Mouse (Mus musculus) thymus, postnatal 0 days (tissue): ENCODE measurements at regions not wholly inside any gene's neighbourhood (a gene's known extent, or its start where the extent isn't known, plus 50 kb on each side); places are given as distances from the start of the nearest gene placed in this dataset.

Source experiments
- DNase-seq: peaks from one replicate; pipeline ENCODE4 v3.0.0-alpha.2; 2015; ENCODE audit warnings: low spot score

DNA sequence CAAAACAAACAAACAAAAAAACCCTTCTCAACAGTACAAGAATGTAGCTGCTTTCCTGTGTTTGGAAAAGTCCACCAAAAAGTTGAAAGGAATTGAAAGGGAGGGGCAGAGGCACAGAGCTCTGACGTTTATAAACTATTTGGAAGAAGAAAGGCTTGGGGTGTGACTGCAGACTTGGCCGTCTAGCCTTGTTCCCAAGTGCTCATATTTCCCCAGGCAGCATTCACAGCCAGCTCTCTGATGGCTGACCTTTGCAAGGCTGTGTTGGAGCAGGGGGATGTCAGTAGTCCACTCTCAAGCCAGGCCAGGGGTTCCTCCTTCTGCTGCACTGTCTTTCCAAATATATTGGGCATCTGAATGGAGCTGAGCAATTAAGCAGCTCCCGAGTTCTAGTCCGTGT is 534.5 kb downstream of the 1700129C05Rik start:
- no peak for DNase-seq

DNA sequence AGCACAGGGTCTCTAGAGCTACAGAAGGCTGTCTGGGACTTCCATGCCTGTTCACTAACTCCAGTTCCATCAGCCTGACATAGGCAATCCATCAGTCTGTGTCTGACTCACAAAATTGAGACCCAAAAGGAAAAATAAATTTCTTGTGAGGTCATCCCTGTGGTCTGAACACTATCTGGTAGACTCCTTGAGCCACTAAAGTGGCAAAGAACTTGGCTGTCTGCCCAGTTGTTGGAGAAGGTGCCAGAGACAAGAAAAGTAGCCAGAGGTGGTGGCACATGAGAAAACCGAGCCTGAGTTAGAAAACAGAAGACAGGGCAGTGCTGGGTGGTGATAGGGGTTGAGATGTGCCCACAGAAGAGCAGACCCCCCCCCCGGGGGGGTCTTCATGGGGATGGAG is 535.0 kb downstream of the 1700129C05Rik start:
- DNase-seq = no peak

DNA sequence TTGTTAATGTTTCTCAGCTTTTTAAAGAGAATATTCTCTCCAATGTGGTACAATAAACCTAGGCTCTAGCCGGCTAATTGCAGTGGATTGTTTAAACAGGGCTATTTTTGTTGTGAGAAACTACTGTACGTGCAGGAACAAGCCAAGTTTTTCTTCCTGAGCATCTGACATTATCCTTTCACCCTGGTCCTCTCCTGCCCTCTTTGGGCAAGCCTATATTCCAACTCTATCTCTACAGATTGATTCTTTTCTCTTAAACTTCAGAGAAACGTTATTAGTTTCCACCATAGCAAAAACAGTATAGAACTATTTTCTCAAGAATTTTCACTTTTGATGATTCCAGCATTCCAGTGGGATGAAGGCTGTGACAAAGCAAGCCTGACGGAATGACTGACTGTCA is 535.2 kb downstream of the Fgf9 start:
- no peak for DNase-seq

DNA sequence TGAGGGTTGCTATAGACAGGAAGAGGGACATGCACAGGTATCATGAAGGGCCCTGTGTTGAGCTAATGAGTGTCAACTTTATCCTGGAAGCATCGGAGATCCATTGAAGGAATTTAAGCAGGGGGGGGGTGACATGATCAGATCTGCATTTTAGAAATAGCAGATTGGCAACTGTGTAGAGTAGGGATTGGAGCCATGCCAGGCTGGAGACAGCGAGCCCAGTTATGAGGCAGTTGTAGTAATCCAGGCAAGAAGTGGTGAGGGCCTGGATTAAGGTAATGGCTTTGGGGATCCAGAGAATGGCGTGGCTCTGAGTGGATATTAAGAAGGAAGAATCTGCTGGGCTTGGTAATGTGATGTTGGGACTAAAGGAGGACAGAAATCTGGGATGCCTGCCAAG is 528.5 kb downstream of the Fgf9 start:
- DNase-seq = no peak

DNA sequence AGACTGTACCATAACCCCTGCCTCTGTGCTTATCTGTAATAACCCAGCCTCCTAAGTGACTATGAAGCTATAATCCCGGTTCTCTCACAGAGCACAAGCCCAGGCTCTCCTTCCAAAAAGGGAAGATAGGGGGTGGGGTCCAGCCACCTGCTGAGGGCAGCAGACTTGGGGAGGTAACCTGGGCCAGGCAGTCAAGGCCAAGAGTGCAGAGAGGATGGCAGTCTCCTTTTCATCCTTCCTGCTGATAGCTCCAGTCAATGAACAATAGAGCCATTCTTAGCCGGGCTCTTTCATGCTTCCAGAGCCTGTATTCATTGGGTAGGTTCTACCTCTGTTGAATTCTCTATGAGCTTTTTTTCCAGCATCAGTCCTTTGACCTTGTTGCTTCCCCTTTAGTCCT is 527.5 kb downstream of the Fgf9 start:
- no peak for DNase-seq

DNA sequence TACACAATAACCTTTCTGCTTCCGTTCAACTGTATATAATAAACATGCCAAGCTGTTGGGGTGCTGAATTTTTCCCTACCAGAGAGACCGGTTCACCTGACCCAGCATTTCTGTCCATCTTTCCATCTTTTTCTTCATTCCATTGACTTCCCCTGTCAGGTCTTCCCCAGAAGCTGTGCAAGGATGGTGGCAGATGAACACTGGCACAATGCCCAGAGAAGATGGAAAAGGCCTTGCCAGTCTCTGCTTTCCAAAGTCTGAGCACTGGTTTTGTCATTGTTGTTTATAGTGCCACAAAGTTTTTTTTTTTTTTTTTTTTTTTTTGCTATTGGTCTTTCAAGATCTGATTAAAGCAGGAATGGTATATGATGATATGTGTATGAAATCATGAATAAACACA is 526.6 kb downstream of the Fgf9 start:
- no peak for DNase-seq

DNA sequence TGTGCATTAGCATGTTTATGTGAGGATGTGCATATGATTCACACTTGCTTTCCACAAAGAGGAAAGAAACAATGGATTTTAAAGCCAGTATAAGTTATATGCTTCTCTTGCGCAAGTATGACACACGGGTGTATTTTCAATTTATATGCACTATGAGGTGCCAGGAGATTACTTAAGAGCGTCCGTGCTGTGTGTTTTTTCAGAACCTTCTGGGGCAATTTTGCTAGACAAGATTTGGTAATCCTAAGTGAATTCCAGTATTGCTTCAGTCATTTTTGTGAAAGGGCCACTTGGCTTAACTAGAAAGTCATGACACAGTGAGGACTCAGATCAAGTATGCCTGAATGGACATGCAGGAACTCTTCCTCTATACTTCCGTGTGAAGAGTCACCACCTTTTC is 511.5 kb downstream of the Fgf9 start:
- DNase-seq = no peak

DNA sequence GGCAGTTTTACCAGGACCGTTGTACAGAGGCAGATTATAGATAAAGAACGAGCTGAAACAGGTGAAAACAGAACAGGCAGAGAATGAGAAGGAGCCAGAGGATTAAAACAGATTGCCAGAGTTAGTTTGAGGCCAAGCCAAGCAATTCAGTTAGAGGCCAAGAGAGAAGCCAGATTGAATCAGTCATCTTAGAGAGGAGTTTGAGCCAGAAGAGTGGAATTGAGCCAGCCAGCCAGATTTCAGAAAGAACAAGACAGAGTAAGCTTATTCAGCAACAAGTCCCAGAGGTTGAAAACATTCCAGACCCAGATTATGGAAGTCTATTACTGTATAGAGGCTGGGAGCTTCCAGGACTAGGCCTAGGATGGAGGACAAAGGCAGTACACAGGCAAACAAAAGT is 499.7 kb downstream of the Fgf9 start:
- no peak for DNase-seq

DNA sequence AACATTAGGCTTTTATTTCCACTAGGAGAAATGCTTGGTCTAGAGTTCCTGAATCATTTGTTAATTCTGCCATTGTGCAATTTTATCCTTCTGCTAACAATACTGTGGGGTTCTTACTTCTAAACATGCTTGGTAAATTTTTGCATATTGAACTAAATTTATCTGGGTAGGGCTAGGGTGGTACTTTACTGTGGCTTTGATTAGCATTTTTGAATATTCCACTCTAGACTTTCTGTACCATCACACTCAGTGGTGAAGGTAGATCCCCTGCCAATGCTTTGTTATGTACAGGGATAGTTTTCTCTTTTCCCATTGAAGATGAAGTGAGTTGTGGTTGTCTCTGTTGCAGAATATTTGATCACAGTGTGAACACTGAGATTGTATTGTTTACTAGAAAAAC is 497.1 kb downstream of the Fgf9 start:
- no peak for DNase-seq

DNA sequence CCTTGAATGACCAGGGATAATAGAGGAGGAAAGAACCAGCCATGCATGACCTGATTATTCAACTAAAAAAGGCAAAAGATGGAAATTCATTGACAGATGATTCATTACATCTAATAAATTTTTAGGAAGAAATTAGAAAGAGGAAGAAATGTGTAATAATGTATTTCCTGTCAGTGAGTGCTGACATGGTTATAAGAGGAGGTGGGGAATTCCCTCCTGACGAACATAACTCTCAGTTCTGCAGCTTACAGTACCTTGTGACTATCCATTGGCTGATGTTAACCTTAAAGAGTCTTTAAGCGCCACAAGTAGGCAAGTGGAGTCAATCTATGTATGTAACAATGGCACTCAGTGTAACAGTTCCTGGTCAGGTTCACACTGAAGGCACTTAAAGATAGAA is 492.7 kb downstream of the Fgf9 start:
- DNase-seq = no peak

DNA sequence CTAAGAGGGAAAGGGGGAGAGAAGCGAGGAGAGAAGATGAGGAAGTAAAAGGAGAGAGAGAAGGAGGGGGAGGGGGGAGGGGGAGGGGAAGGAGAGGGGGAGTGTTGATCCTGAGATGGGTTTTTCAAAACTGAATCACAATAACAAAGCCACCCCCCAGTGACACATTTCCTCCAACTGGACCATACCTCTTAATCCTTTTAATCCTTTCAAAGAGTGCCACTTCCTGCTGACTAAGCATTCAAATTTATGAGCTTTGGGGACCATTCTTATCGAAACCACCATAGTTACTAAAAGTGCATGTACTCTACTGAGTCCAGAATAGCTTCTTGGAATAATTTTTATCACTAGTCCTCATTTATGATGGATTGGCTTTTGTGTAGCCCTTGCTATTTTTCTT is 480.4 kb downstream of the Fgf9 start:
- no peak for DNase-seq

DNA sequence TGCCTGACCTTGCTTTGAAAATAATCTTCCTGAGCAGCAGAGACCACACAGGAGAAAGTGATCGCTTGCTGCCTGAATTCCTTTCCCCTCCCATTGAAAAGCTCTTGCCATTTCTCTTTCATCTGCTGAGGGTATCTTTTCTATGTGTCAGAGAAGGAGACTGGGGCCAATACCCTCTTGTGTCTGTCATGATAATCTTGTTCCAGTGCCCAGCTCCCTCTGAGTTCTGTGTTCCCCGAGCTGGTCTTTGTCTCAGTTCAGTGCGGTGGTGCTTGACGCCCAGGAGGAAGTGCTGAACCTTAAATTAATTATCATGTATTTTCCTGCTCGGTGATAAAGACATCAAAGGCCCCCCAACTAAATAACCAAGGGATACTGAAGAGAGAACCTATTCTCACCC is 475.4 kb downstream of the Fgf9 start:
- DNase-seq = no peak

DNA sequence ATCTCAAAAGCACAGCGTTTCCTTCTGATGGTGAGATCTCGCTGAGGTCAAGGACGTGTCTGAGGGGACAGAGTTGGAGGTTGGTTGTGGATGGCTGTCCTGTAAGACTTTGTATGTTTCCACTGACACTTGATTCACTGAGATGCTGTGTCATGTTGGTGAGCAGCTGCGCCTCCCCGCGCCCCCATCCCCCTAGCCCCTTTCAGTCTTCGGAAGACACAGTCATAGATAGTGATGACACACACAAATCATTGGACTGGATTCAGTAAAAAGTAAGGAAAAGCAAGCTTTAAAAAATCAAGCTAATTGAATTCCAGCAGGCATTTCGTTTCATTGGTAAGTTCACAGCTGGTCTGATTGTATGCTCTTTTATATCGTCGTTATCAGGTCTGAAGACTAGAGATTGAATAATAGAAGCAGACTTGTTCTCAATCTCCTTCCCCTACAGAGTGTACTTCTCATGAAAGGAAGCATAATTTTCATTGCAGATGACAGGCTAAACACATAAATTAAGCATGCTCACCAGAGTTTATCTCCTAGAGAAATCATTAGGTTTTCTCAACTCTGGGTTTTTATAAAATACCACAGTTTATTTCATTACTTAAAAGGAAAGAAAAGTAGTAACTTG is 472.9 kb downstream of the Fgf9 start:
- DNase-seq = no peak

DNA sequence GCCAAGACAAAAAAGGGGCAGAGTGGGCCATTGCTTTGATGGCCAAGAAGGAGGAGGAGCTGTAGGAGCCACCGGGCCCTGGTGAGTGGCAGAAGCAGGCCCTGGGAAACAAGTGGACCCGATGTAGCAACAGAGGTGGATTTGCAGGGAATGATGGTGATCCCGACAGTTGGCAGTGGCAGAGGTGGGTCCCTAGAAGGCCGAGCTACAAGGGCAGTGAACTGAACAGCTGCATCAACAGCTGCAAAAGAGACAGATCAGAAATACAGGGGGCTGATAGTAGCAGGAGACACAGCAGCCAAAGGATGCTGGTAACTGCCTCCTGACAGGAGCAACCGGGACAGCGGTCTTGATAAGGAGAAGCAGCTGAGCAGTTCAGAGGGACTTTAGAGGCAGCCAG is 467.8 kb downstream of the Fgf9 start:
- no peak for DNase-seq

DNA sequence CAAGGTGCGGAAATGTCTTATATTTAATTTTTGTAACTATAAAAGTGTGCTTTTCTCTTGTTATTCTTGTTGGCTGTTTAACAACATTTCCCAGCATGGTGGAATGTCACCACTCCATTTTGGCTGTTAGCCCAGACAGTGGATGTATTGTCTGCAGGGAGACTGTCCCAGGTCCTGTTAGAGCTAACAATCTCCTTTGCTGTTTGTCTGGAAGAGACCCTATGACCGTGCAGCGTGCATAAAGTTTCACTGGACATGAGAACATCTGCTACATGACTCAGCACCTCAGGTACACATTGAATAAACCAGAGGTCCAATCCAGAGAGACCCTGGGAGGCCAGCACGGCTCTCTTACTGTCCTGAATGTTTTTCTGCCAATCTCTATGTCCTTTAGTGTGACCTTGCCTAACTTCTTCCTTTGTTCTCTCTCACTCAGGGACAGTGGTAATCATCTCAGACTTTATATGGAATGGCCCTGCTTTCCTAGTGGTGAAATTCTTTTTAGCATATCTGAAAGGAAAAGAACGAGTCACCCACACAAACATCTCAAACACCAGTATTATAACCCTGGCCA is 450.7 kb downstream of the Fgf9 start:
- no peak for DNase-seq

DNA sequence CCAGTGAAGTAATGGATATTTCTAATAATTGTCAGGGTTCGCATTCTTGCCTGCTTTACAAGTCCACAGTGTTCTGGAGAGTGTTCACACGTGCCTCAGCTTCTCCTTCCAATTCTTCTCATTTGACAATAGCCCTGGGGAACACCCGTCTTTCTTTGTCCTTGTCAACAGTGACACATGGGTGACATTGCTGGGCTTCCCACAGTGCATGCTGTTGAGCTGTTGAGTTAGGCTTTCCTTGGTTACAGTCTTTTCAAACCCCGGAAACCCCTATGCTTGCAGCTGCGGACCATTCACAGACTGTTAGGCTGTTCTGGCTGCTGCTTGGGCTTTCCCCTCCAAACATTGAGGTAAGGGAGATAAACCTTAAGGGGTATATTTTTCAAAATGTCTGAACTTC is 450.0 kb downstream of the Fgf9 start:
- DNase-seq = no peak

DNA sequence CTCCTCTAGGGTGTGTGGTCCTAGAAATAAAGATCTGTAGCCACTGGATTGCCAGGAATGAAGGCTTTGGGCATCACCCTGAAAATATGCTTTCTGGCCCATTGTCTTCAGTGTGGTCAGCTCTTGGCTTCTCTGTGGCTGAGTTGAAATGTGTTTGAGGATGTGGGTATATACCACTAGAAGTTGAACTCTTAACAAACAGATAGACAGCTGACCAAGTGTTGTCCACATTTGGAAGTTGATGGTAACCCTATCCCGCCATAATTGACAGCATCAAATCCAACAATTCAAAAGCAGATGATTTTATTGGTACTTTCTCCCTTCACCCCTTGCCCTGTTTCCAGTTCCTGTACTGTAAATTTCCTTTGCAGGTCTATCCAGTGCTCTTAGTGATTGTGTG is 448.7 kb downstream of the Fgf9 start:
- no peak for DNase-seq

DNA sequence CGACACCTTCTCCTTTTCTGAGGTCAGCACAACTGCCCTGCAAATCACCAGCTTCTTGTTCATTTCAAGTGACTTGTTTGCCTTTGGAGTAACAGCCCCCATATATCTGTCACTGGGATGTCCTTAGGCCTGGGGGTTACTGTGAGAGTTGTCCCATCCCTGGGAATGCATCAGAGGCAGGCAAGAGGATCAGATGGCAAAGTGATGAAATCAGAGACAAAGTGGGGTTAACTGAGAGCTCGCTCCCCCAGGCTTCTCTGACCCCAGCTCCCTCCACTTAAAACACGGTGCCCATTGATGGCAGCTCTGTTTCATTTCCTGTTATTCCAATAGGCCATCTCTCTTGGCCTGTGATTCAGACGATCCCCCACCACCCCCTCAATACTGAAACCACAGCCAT is 446.2 kb downstream of the Fgf9 start:
- DNase-seq = no peak

DNA sequence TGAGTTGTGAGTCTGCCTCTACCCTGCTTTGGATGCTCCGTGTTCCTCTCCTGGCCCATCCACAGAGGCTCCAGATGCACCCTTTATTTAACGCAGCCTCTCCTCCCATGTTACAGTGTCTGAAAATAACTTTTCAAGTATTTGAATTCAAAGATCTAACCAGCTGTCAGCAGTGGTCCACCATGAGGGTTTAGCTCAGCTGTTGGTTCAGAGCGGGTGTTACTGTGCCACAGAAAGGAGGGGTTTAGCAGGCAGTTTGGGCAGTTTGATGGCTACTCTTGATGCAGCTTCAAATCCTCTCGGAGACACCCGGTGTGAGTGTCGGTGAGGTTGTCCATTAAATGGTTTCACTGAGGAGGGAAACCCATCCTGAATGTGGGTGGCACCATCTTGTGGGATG is 441.8 kb downstream of the Fgf9 start:
- no peak for DNase-seq

DNA sequence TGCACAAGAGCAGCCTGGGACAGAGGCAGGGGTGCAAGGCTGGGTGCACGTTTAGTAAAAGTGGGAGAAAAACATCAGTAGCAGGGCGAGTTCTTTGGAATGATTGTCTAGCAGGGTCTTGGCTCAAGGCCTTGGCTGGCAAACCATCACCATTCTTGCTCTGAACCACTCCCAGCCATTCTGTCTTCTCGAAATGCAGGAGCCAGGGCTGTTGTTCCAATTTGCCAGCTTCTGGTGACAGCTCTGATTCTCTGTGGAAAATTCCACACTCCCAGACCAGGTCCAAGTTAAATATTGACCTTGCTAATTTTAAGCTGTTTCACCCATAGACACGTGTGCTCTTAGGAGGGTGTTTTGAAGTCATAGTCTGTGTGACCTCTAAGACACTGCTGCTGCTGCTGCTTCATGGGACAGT is 441.2 kb downstream of the Fgf9 start:
- DNase-seq = no peak

DNA sequence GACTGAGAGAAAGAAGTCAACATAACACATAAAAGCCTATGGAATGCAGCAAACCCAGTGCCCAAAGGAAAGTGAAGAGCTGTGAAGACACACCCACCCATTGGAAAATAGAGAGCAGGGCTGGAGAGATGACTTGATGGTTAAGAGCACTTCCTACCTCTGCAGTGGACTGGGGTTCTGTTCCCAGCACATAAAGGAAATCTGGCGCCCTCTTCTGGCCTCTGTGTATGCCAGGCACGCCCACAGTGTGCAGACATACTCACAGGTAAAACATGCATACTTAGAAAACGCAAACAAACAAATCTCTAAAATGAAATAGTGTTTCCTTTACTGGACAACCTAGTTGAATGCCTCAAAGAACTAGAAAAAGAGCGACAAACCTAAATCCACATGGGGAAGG is 440.4 kb downstream of the Fgf9 start:
- no peak for DNase-seq

DNA sequence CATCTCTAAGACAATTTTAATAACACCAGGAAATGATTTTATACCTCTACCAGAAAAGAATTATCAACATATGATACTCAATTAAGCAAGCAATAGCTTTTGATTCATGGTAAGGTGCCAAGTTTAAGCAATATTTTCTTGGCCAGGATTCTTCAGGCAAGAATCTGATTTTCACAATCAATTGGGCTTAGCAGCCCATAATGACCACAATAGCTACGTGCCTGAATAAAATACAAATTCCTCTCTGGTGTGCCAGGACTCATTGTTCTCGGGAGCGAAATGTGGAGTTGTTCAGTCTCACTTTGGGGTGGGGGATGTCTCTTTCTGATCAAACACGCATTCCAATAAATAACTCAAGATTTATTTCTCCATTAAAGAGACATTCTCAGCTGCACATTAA is 438.8 kb downstream of the Fgf9 start:
- DNase-seq = no peak

DNA sequence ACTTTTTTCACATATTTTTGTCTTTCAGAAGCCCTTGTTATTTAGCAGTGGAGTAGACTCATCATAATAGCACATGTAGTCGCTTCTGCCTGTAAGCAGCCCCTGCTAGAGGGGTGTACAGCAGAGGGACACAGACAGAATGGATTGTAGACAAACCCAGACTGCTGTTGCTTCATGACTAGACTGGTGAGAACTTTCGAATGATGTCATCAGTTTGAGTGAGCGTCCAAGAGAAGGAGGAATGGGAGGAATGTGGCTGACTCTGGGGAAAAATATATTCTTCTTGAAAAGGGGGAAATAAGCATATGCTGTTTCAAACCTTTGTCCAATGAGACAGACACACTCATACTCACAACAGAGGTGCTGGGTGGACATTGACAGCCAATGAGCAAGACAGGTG is 436.1 kb downstream of the Fgf9 start:
- no peak for DNase-seq

DNA sequence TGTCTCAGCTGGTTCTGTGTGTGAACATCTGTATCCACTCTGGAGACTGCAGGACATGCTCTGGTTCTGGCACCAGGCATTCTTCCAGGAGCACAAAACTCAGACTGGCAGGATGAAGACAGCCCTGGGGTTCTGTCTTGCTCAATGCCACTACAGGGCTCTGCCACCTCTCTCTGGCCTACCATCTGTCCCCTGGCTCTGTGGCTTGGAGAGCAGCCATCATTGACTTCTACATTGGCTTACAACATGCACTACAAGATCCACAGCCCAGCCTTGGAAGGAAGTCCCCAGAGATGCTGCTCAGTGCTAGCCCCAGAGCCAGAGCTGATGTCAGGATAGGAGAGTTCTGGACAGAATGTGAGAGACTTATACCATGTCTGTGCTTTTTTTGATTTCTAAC is 435.5 kb downstream of the Fgf9 start:
- DNase-seq = no peak
